Mouse (Mus musculus): ENCODE data around the gene Pak2. TPM values are rescaled to one million over a fixed set of nuclear protein-coding genes. Genes with fewer than 3 reads are reported as not detected.
A peak's percentile ranks its signal among the peaks of the same experiment; 100 is the strongest.

The Pak2 gene
- polyA plus RNA-seq, 1 experiment: 16.1 TPM

DNA sequence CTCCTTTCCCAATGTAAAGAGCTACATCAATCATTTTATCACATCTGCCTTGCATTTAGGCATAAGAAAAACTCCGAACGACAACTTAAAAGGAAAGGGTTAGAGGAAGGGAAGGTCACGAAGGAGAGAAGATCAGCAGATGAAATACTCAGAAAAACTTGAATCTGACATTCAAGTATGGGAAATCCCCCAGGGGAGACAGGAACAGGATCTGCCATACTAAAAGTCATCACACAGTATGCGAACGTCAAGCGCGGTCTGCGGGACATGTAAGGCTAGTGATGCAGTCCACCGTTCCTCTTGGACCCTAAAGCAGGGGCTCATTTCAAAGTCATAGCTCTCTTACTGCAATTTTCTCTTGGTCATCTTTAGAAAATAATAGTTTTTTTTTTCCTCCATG is 59.5 kb downstream of the Pak2 start:
- peaks cover 67% of the 10 kb centered on the region for H3K36me3 ChIP-seq (ENCODE audit: control insufficient read depth, insufficient read depth, low read length)
- no peaks in the 10 kb centered on the region for H3K4me1 ChIP-seq (ENCODE audit: control insufficient read depth, insufficient read depth, insufficient read length, low read length)
- TF ChIP-seq POLR2A (IDR thresholded peaks at IDR 0.05; ENCODE audit: low read depth, low read length): no peak
- H3K27ac ChIP-seq (ENCODE audit: insufficient read depth, low read depth, low read length): no peak overlapping the region
- no peaks in the 10 kb centered on the region for H3K27me3 ChIP-seq (ENCODE audit: control insufficient read depth, insufficient read depth, low read length)
- WGBS: 95% methylated on average over 9 of the region's 9 CpGs
- no peak overlapping the region for H3K4me3 ChIP-seq (ENCODE audit: low read depth, low read length)

- no peak for TF ChIP-seq CTCF (IDR thresholded peaks at IDR 0.05; ENCODE audit: extremely low read depth, insufficient read length, insufficient replicate concordance, low read depth, low read length)
- no peak for TF ChIP-seq POLR2A (IDR thresholded peaks at IDR 0.05; ENCODE audit: low read depth, low read length)
- no peaks in the 10 kb centered on the region for H3K27me3 ChIP-seq (ENCODE audit: control insufficient read depth, insufficient read depth, low read length)
- peaks cover 4% of the 10 kb centered on the region; the same call in 1 of the 2 replicates for H3K36me3 ChIP-seq (ENCODE audit: control insufficient read depth, insufficient read depth, low read length)
- WGBS: 51% methylated on average over 4 of the region's 4 CpGs
- no peak overlapping the region for H3K27ac ChIP-seq (ENCODE audit: insufficient read depth, low read depth, low read length)
- no peak overlapping the region for H3K4me3 ChIP-seq (ENCODE audit: low read depth, low read length)
- H3K4me1 ChIP-seq (ENCODE audit: control insufficient read depth, insufficient read depth, insufficient read length, low read length): no peaks in the 10 kb centered on the region
Measured at GRCm38 (mm10) chr16:32010330-32010729, 68.8 kb downstream of the Pak2 start.

- Histone ChIP-seq H3K36me3 (ENCODE audit: control insufficient read depth, insufficient read depth, low read length) (peaks cover 3% of the 10 kb centered on the region; the same call in 1 of the 2 replicates), H3K27ac (ENCODE audit: insufficient read depth, low read depth, low read length) (no peak overlapping the region)
- 12% methylated on average over 5 of the region's 5 CpGs for WGBS
Measured at GRCm38 (mm10) chr16:32009913-32010312, 69.2 kb downstream of the Pak2 start.

DNA sequence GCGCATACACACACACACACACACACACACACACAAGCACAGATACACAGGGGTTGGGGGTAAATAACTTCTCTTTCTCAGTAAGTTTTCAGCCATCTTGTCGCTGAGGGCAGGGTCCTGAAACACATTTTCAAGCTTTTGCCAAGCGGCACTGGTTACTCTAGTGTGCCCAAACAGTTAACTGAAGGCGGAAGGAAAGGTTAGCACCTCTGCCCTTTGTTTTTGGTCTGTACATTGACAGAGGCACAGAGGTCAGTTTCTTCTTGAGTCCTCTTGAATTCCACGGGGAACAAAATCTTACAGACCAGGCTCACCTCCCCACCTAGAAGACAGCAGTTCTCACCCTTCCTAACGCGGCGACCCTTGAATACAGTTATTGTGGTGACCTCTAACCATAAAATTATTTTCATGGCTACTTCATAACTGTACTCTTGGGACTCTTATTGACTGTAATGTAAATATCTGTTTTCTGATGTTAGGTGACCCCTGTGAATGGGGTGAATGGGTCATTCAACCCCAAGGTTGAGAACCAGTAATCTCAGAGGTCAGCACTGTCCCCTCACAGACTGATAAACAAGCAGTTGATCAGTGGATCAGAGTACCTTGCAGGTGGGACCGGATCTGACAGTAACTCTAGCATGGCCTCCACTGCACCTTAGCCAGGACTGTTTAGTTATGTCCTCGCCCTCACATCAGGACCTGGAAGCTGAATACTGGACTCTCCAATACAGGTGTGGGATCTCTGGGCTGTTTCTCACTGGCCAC is 70.4 kb downstream of the Pak2 start:
- TF ChIP-seq POLR2A (IDR thresholded peaks at IDR 0.05; ENCODE audit: low read depth, low read length): no peak
- no peak for TF ChIP-seq CTCF (IDR thresholded peaks at IDR 0.05; ENCODE audit: extremely low read depth, insufficient read length, insufficient replicate concordance, low read depth, low read length)
- no peaks in the 10 kb centered on the region for H3K27me3 ChIP-seq (ENCODE audit: control insufficient read depth, insufficient read depth, low read length)
- no peak overlapping the region for H3K27ac ChIP-seq (ENCODE audit: insufficient read depth, low read depth, low read length)
- no peak overlapping the region for H3K4me3 ChIP-seq (ENCODE audit: low read depth, low read length)
- H3K4me1 ChIP-seq (ENCODE audit: control insufficient read depth, insufficient read depth, insufficient read length, low read length): 0 out of 2 replicates have a peak, but pooled peaks cover under 1% of the 10 kb centered on the region
- WGBS: 53% methylated on average over 10 of the region's 10 CpGs
- peaks cover 3% of the 10 kb centered on the region; the same call in 1 of the 2 replicates for H3K36me3 ChIP-seq (ENCODE audit: control insufficient read depth, insufficient read depth, low read length)

More at GRCm38 (mm10) chr16:32009913-32010312, 69.2 kb downstream of the Pak2 start:
- Histone ChIP-seq H3K4me1 (ENCODE audit: control insufficient read depth, insufficient read depth, insufficient read length, low read length) (no peaks in the 10 kb centered on the region), H3K27me3 (ENCODE audit: control insufficient read depth, insufficient read depth, low read length) (no peaks in the 10 kb centered on the region), H3K4me3 (ENCODE audit: low read depth, low read length) (no peak overlapping the region)
- TF ChIP-seq CTCF (IDR thresholded peaks at IDR 0.05; ENCODE audit: extremely low read depth, insufficient read length, insufficient replicate concordance, low read depth, low read length) (no peak), POLR2A (IDR thresholded peaks at IDR 0.05; ENCODE audit: low read depth, low read length) (no peak)

GRCm38 (mm10) chr16:32004731-32005130 is 74.4 kb downstream of the Pak2 start:
- 88% methylated on average over 3 of the region's 3 CpGs for WGBS
- Histone ChIP-seq H3K4me3 (ENCODE audit: low read depth, low read length) (no peak overlapping the region), H3K27me3 (ENCODE audit: control insufficient read depth, insufficient read depth, low read length) (no peaks in the 10 kb centered on the region), H3K27ac (ENCODE audit: insufficient read depth, low read depth, low read length) (no peak overlapping the region), H3K36me3 (ENCODE audit: control insufficient read depth, insufficient read depth, low read length) (no peaks in the 10 kb centered on the region), H3K4me1 (ENCODE audit: control insufficient read depth, insufficient read depth, insufficient read length, low read length) (peaks cover 2% of the 10 kb centered on the region; the same call in 1 of the 2 replicates)
- TF ChIP-seq POLR2A (IDR thresholded peaks at IDR 0.05; ENCODE audit: low read depth, low read length) (no peak), CTCF (IDR thresholded peaks at IDR 0.05; ENCODE audit: extremely low read depth, insufficient read length, insufficient replicate concordance, low read depth, low read length) (no peak)

- WGBS: under 1% methylated on average over 66 of the region's 66 CpGs
- no peaks in the 10 kb centered on the region for H3K27me3 ChIP-seq (ENCODE audit: control insufficient read depth, insufficient read depth, low read length)
- H3K27ac ChIP-seq (ENCODE audit: insufficient read depth, low read depth, low read length): peak within 1 kb of the TSS; percentile 56
- TF ChIP-seq POLR2A (IDR thresholded peaks at IDR 0.05; ENCODE audit: low read depth, low read length) (peak; percentile 86), CTCF (IDR thresholded peaks at IDR 0.05; ENCODE audit: extremely low read depth, insufficient read length, insufficient replicate concordance, low read depth, low read length) (0 out of 2 replicates have a peak, but pooled peaks have one; percentile 5)
- peak within 1 kb of the TSS; percentile 79 for H3K4me3 ChIP-seq (ENCODE audit: low read depth, low read length)
- H3K4me1 ChIP-seq (ENCODE audit: control insufficient read depth, insufficient read depth, insufficient read length, low read length): peaks cover 2% of the 10 kb centered on the region; the same call in 1 of the 2 replicates
- H3K36me3 ChIP-seq (ENCODE audit: control insufficient read depth, insufficient read depth, low read length): no peaks in the 10 kb centered on the region
Measured at GRCm38 (mm10) chr16:32002509-32003477, 76.3 kb downstream of the Pak2 start, which contains the start of gene Senp5. Gene Senp5, minus strand, starts transcription at chr16:32003287.
